ENCODE assay signal across 7 mouse cellular contexts in genomic region chr4:32982041-32982715, GRCm38 (mm10). TPM values are rescaled to one million over a fixed set of nuclear protein-coding genes. Genes with fewer than 3 reads are reported as not detected.
DNase-seq lines count a peak whose midpoint lies in the region; ATAC-seq and TF ChIP-seq lines count a peak whose summit lies in the region.

No protein-coding gene starts in this region.

- no peaks in the 10 kb centered on the region for H3K36me3 ChIP-seq in forebrain, embryonic 15.5 days
- H3K36me3 ChIP-seq in intestine, embryonic 14.5 days (ENCODE audit: control insufficient read depth, insufficient read depth, low read length), result no peaks in the 10 kb centered on the region
- H3K36me3 ChIP-seq in limb, embryonic 14.5 days (ENCODE audit: control insufficient read depth, insufficient read depth, low read length), result no peaks in the 10 kb centered on the region

- peak; percentile 49 for ATAC-seq in forebrain, embryonic 15.5 days (replicated peaks)
- peak; percentile 29 for ATAC-seq in intestine, embryonic 14.5 days (replicated peaks; ENCODE audit: low FRiP score, low TSS enrichment, low read depth)
- peak; percentile 7; the same call in 1 of the 2 replicates for ATAC-seq in limb, embryonic 14.5 days (ENCODE audit: low FRiP score, low read depth)

- no peaks in the 10 kb centered on the region for H3K27me3 ChIP-seq in forebrain, embryonic 15.5 days
- H3K27me3 ChIP-seq in intestine, embryonic 14.5 days (replicated peaks; ENCODE audit: control insufficient read depth, insufficient read depth, low read length), result no peaks in the 10 kb centered on the region
- H3K27me3 ChIP-seq in limb, embryonic 14.5 days (ENCODE audit: control insufficient read depth, insufficient read depth, low read length), result no peaks in the 10 kb centered on the region

- H3K4me1 ChIP-seq in forebrain, embryonic 15.5 days, result peaks cover 30% of the 10 kb centered on the region
- peaks cover 8% of the 10 kb centered on the region; the same call in 1 of the 2 replicates for H3K4me1 ChIP-seq in intestine, embryonic 14.5 days (replicated peaks; ENCODE audit: control insufficient read depth, insufficient read depth, low read length)
- peaks cover 9% of the 10 kb centered on the region; the same call in 1 of the 2 replicates for H3K4me1 ChIP-seq in limb, embryonic 14.5 days (ENCODE audit: control insufficient read depth, insufficient read depth, low read length)

- WGBS in forebrain, embryonic 15.5 days, result 2% methylated on average over 15 of the region's 15 CpGs
- 2% methylated on average over 15 of the region's 15 CpGs for WGBS in intestine, embryonic 14.5 days
- 2% methylated on average over 15 of the region's 15 CpGs for WGBS in limb, embryonic 14.5 days

- peak overlapping the region; percentile 97 for H3K4me2 ChIP-seq in forebrain, embryonic 15.5 days (replicated peaks)
- peak overlapping the region; percentile 93 for H3K4me2 ChIP-seq in intestine, embryonic 14.5 days (ENCODE audit: low read length)
- H3K4me2 ChIP-seq in limb, embryonic 14.5 days (replicated peaks; ENCODE audit: low read depth, low read length, severe bottlenecking), result peak overlapping the region; percentile 92

- no peak for TF ChIP-seq POLR2A in limb, embryonic 14.5 days (IDR thresholded peaks at IDR 0.05; ENCODE audit: borderline replicate concordance, extremely low read depth, insufficient read depth, insufficient read length)

- H3K9ac ChIP-seq in forebrain, embryonic 15.5 days (replicated peaks), result peak overlapping the region; percentile 95
- peak overlapping the region; percentile 75; the same call in 1 of the 2 replicates for H3K9ac ChIP-seq in intestine, embryonic 14.5 days (ENCODE audit: low read length)
- H3K9ac ChIP-seq in limb, embryonic 14.5 days (ENCODE audit: low read depth, low read length, severe bottlenecking), result no peak overlapping the region

- DNase-seq in right cerebral cortex, postnatal 10 days (ENCODE audit: low spot score in 2 of 2), result peak; percentile 41 to 64
- DNase-seq in right cerebral cortex, postnatal 36 days (ENCODE audit: low spot score in 2 of 2), result no peak
- peak; percentile 62 for DNase-seq in intestine, embryonic 14.5 days (ENCODE audit: low spot score)
- DNase-seq in limb, embryonic 14.5 days (ENCODE audit: low spot score), result no peak
- peak; percentile 34 for DNase-seq in retina, postnatal 1 day
- no peak for DNase-seq in urinary bladder, postnatal 25 days (ENCODE audit: low spot score)

- peak overlapping the region; percentile 96 for H3K4me3 ChIP-seq in forebrain, embryonic 15.5 days
- H3K4me3 ChIP-seq in intestine, embryonic 14.5 days (ENCODE audit: low read depth, low read length), result peak overlapping the region; percentile 83
- peak overlapping the region; percentile 81 for H3K4me3 ChIP-seq in limb, embryonic 14.5 days (replicated peaks; ENCODE audit: low read length)

- peak overlapping the region; percentile 85 for H3K27ac ChIP-seq in forebrain, embryonic 15.5 days (replicated peaks)
- no peak overlapping the region for H3K27ac ChIP-seq in intestine, embryonic 14.5 days (ENCODE audit: low read depth)
- H3K27ac ChIP-seq in limb, embryonic 14.5 days (replicated peaks; ENCODE audit: low read depth, low read length), result no peak overlapping the region

- H3K9me3 ChIP-seq in forebrain, embryonic 15.5 days, result no peaks in the 10 kb centered on the region
- H3K9me3 ChIP-seq in intestine, embryonic 14.5 days (ENCODE audit: control insufficient read depth, low read length), result no peaks in the 10 kb centered on the region
- no peaks in the 10 kb centered on the region for H3K9me3 ChIP-seq in limb, embryonic 14.5 days (ENCODE audit: control insufficient read depth, low read length)

RNA-seq across cellular contexts. Expression of gene Rragd, which starts 0.7 kb away (rescaled TPM):
- 23.7 and 26.6 TPM in 2 replicates for polyA plus RNA-seq in forebrain, embryonic 15.5 days (2015; fragmentation: Nextera tagmentation; extraction: Ambion mirVana)
- polyA plus RNA-seq in intestine, embryonic 14.5 days (2014; fragmentation: Nextera tagmentation; extraction: Ambion mirVana), result 10.0 and 14.5 TPM in 2 replicates
- 11.8 and 12.3 TPM in 2 replicates for polyA plus RNA-seq in limb, embryonic 14.5 days (2012; rRNA removed)
- polyA plus RNA-seq in limb, embryonic 14.5 days (2014; fragmentation: Nextera tagmentation; extraction: Ambion mirVana), result 13.1 and 15.0 TPM in 2 replicates

RNA-seq across cellular contexts. Expression of gene Ankrd6, which starts 31.5 kb away (rescaled TPM):
- 35.9 and 36.0 TPM in 2 replicates for polyA plus RNA-seq in forebrain, embryonic 15.5 days (2015; fragmentation: Nextera tagmentation; extraction: Ambion mirVana)
- 5.0 and 6.1 TPM in 2 replicates for polyA plus RNA-seq in intestine, embryonic 14.5 days (2014; fragmentation: Nextera tagmentation; extraction: Ambion mirVana)
- 4.9 TPM in 2 replicates for polyA plus RNA-seq in limb, embryonic 14.5 days (2012; rRNA removed)
- polyA plus RNA-seq in limb, embryonic 14.5 days (2014; fragmentation: Nextera tagmentation; extraction: Ambion mirVana), result 10.9 and 13.5 TPM in 2 replicates

RNA-seq across cellular contexts. Expression of gene Ube2j1, which starts 49.0 kb away (rescaled TPM):
- polyA plus RNA-seq in forebrain, embryonic 15.5 days (2015; fragmentation: Nextera tagmentation; extraction: Ambion mirVana), result 46.0 and 49.2 TPM in 2 replicates
- 39.7 and 45.2 TPM in 2 replicates for polyA plus RNA-seq in intestine, embryonic 14.5 days (2014; fragmentation: Nextera tagmentation; extraction: Ambion mirVana)
- polyA plus RNA-seq in limb, embryonic 14.5 days (2012; rRNA removed), result 26.6 TPM in 2 replicates
- polyA plus RNA-seq in limb, embryonic 14.5 days (2014; fragmentation: Nextera tagmentation; extraction: Ambion mirVana), result 38.0 and 41.4 TPM in 2 replicates

Comparison
In these comparisons a context has a peak if more than half of its experiments do, and no peak if none do; other contexts are left out.
1. DNase-seq: peak in right cerebral cortex, postnatal 10 days (2 of 2), intestine, embryonic 14.5 days (single experiment) and retina, postnatal 1 day (single experiment); none in right cerebral cortex, postnatal 36 days (0 of 2), limb, embryonic 14.5 days (single experiment) and urinary bladder, postnatal 25 days (single experiment).
2. Peak in every context shown above with its lines, with median percentiles within 50 percentile points of each other: ATAC-seq, H3K4me2 ChIP-seq and H3K4me3 ChIP-seq.